Mouse (Mus musculus) splenic B cell, adult 2 months (primary cell): ENCODE results near the gene Atp2a3.

Source experiments
- DNase-seq: peaks from one replicate; pipeline ENCODE4 v3.0.0-alpha.2; 2011; ENCODE audit warnings: low read depth, low spot score
- H3K27me3 ChIP-seq: 2 replicates; pipeline ENCODE4 v1.6.1; 2012; ENCODE audit warnings: mild to moderate bottlenecking, low read length, moderate library complexity, mixed read lengths; ENCODE audit not compliant: control insufficient read depth, poor library complexity, insufficient read depth, severe bottlenecking
- H3K36me3 ChIP-seq: 2 replicates; pipeline ENCODE4 v1.6.1; 2012; ENCODE audit warnings: mild to moderate bottlenecking, low read length, moderate library complexity, mixed read lengths; ENCODE audit not compliant: control insufficient read depth, poor library complexity, insufficient read depth, severe bottlenecking

The Atp2a3 gene

GRCm38 (mm10) chr11:72961072-72961980 lies at the start of gene Atp2a3:
Gene Atp2a3 (plus strand): TSS chr11:72961169.
- Histone ChIP-seq H3K27me3 (no peaks in the 10 kb centered on the region), H3K36me3 (peaks cover 2% of the 10 kb centered on the region; the same call in 1 of the 2 replicates)
- DNase-seq, result peak; percentile 87

- Histone ChIP-seq H3K36me3 (peaks cover 2% of the 10 kb centered on the region), H3K27me3 (no peaks in the 10 kb centered on the region; the same call in 1 of the 2 replicates)
- DNase-seq, result peak; percentile 62
Measured at GRCm38 (mm10) chr11:72917299-72917996, 43.5 kb upstream of the Atp2a3 start.

DNA sequence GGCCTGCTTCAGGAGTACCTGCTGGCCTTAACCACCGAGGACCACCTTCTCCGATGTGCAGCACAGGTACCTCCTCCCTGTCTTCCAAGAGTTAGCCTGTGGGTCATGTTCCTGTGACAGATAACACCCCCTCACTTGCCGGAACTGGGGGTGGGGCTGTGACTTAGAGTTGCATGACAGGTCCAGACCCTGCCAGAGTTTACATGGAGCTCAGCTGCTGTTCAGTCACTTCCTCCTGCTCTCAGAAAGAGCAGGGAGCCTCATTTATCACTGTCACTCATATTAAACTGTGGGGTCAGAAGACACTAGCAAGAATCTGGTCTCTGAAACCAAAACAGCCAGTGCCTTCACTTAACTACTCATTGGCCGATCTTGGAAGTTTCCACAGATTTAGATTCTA lies 37.9 kb upstream of the Atp2a3 start:
- no peak for DNase-seq
- peaks cover 1% of the 10 kb centered on the region for H3K36me3 ChIP-seq
- no peaks in the 10 kb centered on the region; the same call in 1 of the 2 replicates for H3K27me3 ChIP-seq

GRCm38 (mm10) chr11:72924458-72924857 lies 36.5 kb upstream of the Atp2a3 start:
- peaks cover 1% of the 10 kb centered on the region; the same call in 1 of the 2 replicates for H3K36me3 ChIP-seq
- no peak for DNase-seq
- H3K27me3 ChIP-seq, result no peaks in the 10 kb centered on the region

GRCm38 (mm10) chr11:72925067-72925466 lies 35.9 kb upstream of the Atp2a3 start:
- H3K36me3 ChIP-seq, result peaks cover 1% of the 10 kb centered on the region; the same call in 1 of the 2 replicates
- DNase-seq, result no peak
- H3K27me3 ChIP-seq, result no peaks in the 10 kb centered on the region

GRCm38 (mm10) chr11:72926226-72926890 lies 34.6 kb upstream of the Atp2a3 start:
- H3K36me3 ChIP-seq, result peaks cover 1% of the 10 kb centered on the region; the same call in 1 of the 2 replicates
- peak; percentile 73 for DNase-seq

DNA sequence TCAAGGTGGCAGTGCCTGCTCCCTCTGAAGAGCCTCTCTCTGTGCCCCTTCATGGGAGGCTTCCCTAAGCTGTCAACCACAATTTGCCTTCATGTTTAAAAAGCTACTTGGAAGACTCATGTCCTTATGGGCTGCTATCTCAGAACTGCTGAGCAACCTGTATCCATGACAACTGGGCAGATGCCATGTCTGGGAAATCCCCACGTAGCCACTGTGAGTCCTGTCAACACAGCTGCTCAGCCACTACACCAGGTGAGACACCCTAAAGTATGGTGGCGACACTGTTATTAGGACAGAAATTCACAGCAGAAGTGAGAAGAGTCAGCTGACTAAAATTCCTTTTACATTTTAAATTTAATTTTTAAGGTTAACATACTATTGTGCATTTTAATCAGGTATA lies 32.5 kb upstream of the Atp2a3 start:
- Histone ChIP-seq H3K27me3 (no peaks in the 10 kb centered on the region), H3K36me3 (peaks cover 1% of the 10 kb centered on the region; the same call in 1 of the 2 replicates)
- peak; percentile 74 for DNase-seq

More at GRCm38 (mm10) chr11:72926226-72926890, 34.6 kb upstream of the Atp2a3 start:
- H3K27me3 ChIP-seq, result no peaks in the 10 kb centered on the region

DNA sequence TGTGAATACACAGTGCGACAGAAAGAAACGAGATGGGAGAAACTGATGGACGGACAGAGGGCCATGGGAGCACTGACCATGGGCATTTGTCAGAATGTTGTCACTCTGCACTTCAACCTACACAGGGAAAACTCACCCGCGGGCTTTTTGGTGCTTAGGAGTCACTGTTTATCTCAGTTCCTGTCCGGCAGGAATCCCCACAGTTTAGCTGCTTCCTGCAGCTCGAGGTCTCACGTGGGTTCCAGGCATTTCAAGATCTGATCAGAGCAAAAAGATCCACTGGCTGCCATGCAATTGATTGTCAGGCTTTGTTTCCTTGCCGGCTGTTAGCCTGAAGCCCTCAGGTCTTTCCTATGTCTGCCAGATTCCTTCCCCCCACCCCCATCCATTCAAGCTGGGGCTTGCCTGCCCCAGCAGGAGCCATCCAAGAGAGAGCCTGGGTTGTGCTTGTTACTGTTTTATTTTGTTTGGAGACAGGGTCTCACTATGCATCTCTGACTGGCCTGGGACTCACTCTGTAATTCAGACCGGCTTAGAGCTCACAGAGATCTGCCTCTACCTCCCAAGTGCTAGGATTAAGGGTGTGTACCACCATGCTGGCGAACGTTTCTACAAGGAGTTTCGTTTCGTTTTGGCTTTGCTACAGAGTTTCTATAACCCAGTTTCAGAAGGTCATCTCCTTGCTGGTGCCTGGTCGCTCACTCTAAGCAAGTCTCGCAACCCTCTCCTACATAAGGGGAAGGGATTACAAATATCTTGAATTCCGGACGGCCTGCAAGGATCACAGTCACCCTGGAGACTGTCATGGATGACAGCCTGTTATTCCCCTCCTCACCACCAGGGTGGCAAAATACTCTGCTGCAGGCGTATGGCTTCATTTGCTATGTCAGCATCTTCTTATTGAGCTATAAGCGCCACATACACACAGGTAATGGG lies 20.5 kb upstream of the Atp2a3 start:
- no peaks in the 10 kb centered on the region for H3K36me3 ChIP-seq
- peak; percentile 68 for DNase-seq
- no peaks in the 10 kb centered on the region for H3K27me3 ChIP-seq

DNA sequence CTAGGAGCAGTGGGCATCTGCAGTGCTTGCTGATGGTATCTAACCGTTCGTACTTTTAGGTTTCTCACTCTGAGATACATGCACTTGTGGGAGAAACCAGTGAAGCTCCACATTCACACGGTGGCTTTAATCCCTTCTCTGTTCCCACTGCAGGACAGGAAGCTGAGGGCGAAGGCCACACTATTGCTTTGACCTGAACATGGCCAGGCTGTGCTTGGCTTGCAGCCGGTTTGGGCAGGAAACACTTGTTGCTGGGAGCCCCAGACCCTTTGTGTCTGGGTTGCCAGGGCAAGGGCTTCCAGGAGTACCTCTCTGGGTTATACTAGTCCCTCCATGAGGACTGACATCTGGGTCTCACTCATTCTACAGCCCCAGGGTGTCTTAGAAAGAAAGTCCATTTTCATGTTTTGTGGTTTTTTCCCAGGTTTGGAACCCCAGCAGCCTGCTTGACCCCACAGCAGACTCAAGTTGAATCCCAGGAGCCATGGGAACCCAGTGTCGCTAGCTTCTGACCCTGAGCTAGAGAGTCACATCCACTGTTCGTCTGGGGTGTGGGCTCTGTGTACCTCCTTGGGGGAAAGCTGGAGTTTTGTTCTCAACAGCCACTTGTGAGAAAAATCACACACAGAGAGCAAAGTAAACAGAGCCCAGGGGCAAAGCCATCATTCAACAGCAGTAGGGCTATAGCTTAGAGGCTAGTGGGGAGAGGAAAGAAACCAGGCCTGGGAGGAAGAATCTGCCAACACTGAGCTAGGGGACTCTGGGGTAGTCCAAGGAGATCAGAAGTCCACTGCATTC lies 15.8 kb upstream of the Atp2a3 start:
- no peaks in the 10 kb centered on the region for H3K36me3 ChIP-seq
- DNase-seq, result no peak
- no peaks in the 10 kb centered on the region for H3K27me3 ChIP-seq

- DNase-seq, result no peak
- H3K36me3 ChIP-seq, result no peaks in the 10 kb centered on the region
- no peaks in the 10 kb centered on the region for H3K27me3 ChIP-seq
Measured at GRCm38 (mm10) chr11:72945875-72946559, 15.0 kb upstream of the Atp2a3 start.

DNA sequence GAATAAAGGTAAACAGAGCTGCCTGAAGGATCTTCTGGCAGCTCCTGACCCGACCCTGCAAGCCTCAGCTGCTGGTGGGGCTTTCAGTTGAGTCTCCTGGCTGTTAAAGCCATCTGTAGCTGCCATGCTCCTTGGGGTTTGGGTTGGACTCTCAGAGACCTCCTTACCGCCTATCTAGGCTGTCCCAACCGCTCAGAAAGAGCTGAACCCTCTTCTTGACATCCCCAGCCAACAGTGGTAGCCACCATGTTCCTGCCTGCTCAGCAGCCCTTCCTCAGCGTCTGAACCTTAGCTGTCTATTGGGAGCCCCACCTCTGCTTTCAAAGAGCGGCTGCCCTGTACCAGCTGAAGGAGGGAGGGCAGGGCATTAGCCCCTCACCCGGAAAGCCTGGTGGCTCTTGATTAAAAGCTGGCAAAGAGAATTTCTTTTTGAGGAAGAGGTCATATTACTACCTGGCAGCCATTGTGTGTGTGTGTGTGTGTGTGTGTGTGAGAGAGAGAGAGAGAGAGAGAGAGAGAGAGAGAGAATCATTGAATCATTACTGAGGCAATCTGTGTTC lies 14.3 kb upstream of the Atp2a3 start:
- DNase-seq, result no peak
- Histone ChIP-seq H3K36me3 (no peaks in the 10 kb centered on the region), H3K27me3 (no peaks in the 10 kb centered on the region)

GRCm38 (mm10) chr11:72947840-72948239 lies 13.1 kb upstream of the Atp2a3 start:
- DNase-seq, result no peak
- H3K27me3 ChIP-seq, result no peaks in the 10 kb centered on the region
- H3K36me3 ChIP-seq, result no peaks in the 10 kb centered on the region
